Mouse (Mus musculus) stomach, embryonic 16.5 days (tissue): Measurements from ENCODE around the gene Gm4737. TPM values are rescaled to one million over a fixed set of nuclear protein-coding genes. Genes with fewer than 3 reads are reported as not detected.
"Not testable (repeated sequence)": the region's sequence is repeated elsewhere in the genome, so short reads cannot be mapped to it uniquely, and the experiment has no call there.

Experiments
- ATAC-seq: fragments of 200-750 bp; cut with Nextera tagmentation; 2 replicates; pipeline ENCODE4 v1.8.0; 2017; ENCODE audit warnings: moderate number of reproducible peaks, moderate TSS enrichment; ENCODE audit not compliant: insufficient read depth, low FRiP score
- H3K27ac ChIP-seq: fragments of 300-500 bp; sonication (generic); 2 replicates; pipeline ENCODE4 v1.5.1; 2014; ENCODE audit warnings: low read length
- H3K27me3 ChIP-seq: fragments of 300-500 bp; sonication (generic); 2 replicates; pipeline ENCODE4 v1.6.1; 2014; ENCODE audit warnings: low read length, control low read depth, mixed read lengths; ENCODE audit not compliant: control insufficient read depth, insufficient read depth
- H3K36me3 ChIP-seq: fragments of 300-500 bp; sonication (generic); 2 replicates; pipeline ENCODE4 v1.6.1; 2014; ENCODE audit warnings: low read length; ENCODE audit not compliant: control insufficient read depth, insufficient read depth
- H3K4me1 ChIP-seq: fragments of 300-500 bp; sonication (generic); 2 replicates; pipeline ENCODE4 v1.6.1; 2014; ENCODE audit warnings: low read length, control low read depth, mixed read lengths; ENCODE audit not compliant: control insufficient read depth, insufficient read depth
- H3K4me2 ChIP-seq: fragments of 300-500 bp; sonication (generic); 2 replicates; pipeline ENCODE4 v1.6.1; 2014; ENCODE audit warnings: low read depth, low read length, mixed read lengths
- H3K4me3 ChIP-seq: fragments of 300-500 bp; sonication (generic); replicated peaks from 2 replicates; pipeline ENCODE4 v1.5.1; 2014; ENCODE audit warnings: mild to moderate bottlenecking, low read length
- H3K9ac ChIP-seq: fragments of 300-500 bp; sonication (generic); 2 replicates; pipeline ENCODE4 v1.6.1; 2014; ENCODE audit warnings: low read length
- H3K9me3 ChIP-seq: fragments of 300-500 bp; sonication (generic); replicated peaks from 2 replicates; pipeline ENCODE4 v1.6.1; 2016; ENCODE audit warnings: low read length, control low read depth; ENCODE audit not compliant: control insufficient read depth
- WGBS: fragments of 180-500 bp; shearing (Covaris S2); extraction: QIAGEN DNeasy Blood & Tissue Kit; methylation state at CpG from one replicate; pipeline ENCODE4 v1.1.7; 2014; 5-methylcytosine and 5-hydroxymethylcytosine counted together
- polyA plus RNA-seq: library from polyadenylated mRNA; unstranded; fragments of >200 nt; fragmentation: Nextera tagmentation; extraction: Ambion mirVana; gene quantifications from 2 replicates; pipeline ENCODE4 v1.2.1, GENCODE M21; 2015

Gm4737 gene
- polyA plus RNA-seq = 2.3 and 7.4 TPM in 2 replicates

GRCm38 (mm10) chr16:46154832-46155231, at the start of gene Gm4737:
TSS of gene Gm4737 (minus strand) at chr16:46155077.
- H3K36me3 ChIP-seq, H3K4me1 ChIP-seq, H3K9me3 ChIP-seq, H3K27ac ChIP-seq, H3K4me3 ChIP-seq, H3K9ac ChIP-seq, H3K4me2 ChIP-seq, ATAC-seq, H3K27me3 ChIP-seq: not testable (repeated sequence)
- 96% methylated on average over 9 of the region's 16 CpGs for WGBS

DNA sequence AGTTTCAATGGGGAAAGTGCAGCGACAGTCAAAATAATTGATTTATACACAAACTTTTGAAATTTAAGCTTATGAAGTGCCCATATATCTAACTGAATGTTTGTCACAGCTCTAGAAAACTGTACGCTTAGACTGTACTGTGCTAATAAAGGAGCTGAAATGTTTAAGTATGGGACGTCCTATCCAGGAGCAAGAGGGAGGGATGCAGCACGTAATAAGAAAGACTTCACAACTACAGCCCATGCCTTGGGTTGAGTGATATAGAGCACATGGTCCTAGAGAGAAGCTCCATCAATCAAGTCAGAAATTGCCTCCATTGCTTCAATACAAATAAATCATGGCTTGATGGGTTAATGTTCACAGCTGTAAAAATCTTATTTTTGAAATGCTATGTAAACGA, 40.9 kb upstream of the Gm4737 start:
- Histone ChIP-seq H3K4me2 (no peak overlapping the region), H3K27ac (no peak overlapping the region), H3K9ac (no peak overlapping the region), H3K4me3 (no peak overlapping the region), H3K9me3 (no peaks in the 10 kb centered on the region), H3K36me3 (no peaks in the 10 kb centered on the region), H3K4me1 (no peaks in the 10 kb centered on the region), H3K27me3 (no peaks in the 10 kb centered on the region)
- ATAC-seq = no peak
- 54% methylated on average over 5 of the region's 5 CpGs for WGBS

GRCm38 (mm10) chr16:46183096-46183495, 28.2 kb upstream of the Gm4737 start:
- H3K27ac ChIP-seq = no peak overlapping the region
- no peak overlapping the region for H3K4me3 ChIP-seq
- no peak for ATAC-seq
- no peak overlapping the region for H3K4me2 ChIP-seq
- H3K36me3 ChIP-seq = no peaks in the 10 kb centered on the region
- H3K9me3 ChIP-seq = no peaks in the 10 kb centered on the region
- H3K9ac ChIP-seq = no peak overlapping the region
- H3K4me1 ChIP-seq = no peaks in the 10 kb centered on the region
- 76% methylated on average over 5 of the region's 5 CpGs for WGBS
- H3K27me3 ChIP-seq = no peaks in the 10 kb centered on the region

- Histone ChIP-seq H3K4me2 (no peak overlapping the region), H3K4me1 (no peaks in the 10 kb centered on the region), H3K4me3 (no peak overlapping the region), H3K9me3 (no peaks in the 10 kb centered on the region), H3K27me3 (no peaks in the 10 kb centered on the region), H3K27ac (no peak overlapping the region), H3K9ac (no peak overlapping the region), H3K36me3 (no peaks in the 10 kb centered on the region)
- no peak for ATAC-seq
- 71% methylated on average over 4 of the region's 4 CpGs for WGBS
These were observed 23.4 kb upstream of the Gm4737 start for GRCm38 (mm10) chr16:46178121-46178801.

GRCm38 (mm10) chr16:46173039-46173438, 18.2 kb upstream of the Gm4737 start:
- Histone ChIP-seq H3K4me1 (no peaks in the 10 kb centered on the region), H3K4me3 (no peak overlapping the region), H3K27ac (no peak overlapping the region), H3K9me3 (peaks cover 7% of the 10 kb centered on the region; the same call in 1 of the 2 replicates), H3K9ac (no peak overlapping the region), H3K4me2 (no peak overlapping the region), H3K36me3 (no peaks in the 10 kb centered on the region), H3K27me3 (no peaks in the 10 kb centered on the region)
- no peak for ATAC-seq

DNA sequence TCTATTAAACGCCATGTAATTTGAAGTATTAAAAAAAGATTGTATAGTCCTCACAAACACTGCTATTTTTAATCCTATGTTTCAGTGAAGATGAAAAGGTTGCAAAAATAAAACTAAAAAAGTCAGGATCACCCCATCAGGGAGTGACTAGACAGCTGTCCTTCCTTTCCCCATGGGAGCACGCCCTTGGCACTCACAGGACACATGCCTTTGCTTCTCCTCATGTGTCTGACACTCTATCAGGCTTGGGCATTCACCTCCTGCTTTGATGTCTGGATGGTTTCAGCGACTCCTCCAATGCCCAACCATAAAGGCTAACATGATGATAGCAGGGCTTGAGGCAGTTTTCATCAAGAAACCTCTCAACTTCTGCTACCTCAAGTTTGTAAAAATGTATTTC, 12.1 kb upstream of the Gm4737 start:
- Histone ChIP-seq H3K4me3 (no peak overlapping the region), H3K4me2 (no peak overlapping the region), H3K9me3 (peaks cover 6% of the 10 kb centered on the region; the same call in 1 of the 2 replicates), H3K9ac (no peak overlapping the region), H3K27me3 (no peaks in the 10 kb centered on the region), H3K4me1 (no peaks in the 10 kb centered on the region), H3K36me3 (no peaks in the 10 kb centered on the region), H3K27ac (no peak overlapping the region)
- WGBS = 78% methylated on average over 3 of the region's 3 CpGs
- ATAC-seq = no peak

DNA sequence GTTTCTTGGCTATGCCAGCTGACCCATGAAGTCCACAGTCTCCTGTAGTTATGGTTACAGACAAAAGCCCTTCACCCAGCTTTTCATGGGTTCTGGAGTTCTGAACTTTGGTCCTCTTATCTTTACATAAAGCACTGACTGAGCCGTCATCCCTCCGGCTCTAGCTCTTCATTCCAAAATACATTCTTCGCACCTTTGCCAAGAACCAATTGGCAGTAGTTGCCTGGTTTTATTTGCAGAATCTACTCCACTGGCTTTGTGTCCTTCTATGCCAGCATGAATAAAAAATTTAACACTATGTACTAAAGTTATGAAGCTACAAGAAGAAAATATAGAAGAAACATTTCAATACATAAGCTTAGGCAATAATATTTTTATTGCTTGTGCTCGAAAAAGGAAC, 10.4 kb upstream of the Gm4737 start:
- 79% methylated on average over 4 of the region's 4 CpGs for WGBS
- H3K27ac ChIP-seq = no peak overlapping the region
- H3K4me3 ChIP-seq = no peak overlapping the region
- ATAC-seq = no peak
- H3K9me3 ChIP-seq = no peaks in the 10 kb centered on the region
- H3K4me2 ChIP-seq = no peak overlapping the region
- H3K36me3 ChIP-seq = no peaks in the 10 kb centered on the region
- H3K9ac ChIP-seq = no peak overlapping the region
- no peaks in the 10 kb centered on the region for H3K4me1 ChIP-seq
- no peaks in the 10 kb centered on the region for H3K27me3 ChIP-seq

DNA sequence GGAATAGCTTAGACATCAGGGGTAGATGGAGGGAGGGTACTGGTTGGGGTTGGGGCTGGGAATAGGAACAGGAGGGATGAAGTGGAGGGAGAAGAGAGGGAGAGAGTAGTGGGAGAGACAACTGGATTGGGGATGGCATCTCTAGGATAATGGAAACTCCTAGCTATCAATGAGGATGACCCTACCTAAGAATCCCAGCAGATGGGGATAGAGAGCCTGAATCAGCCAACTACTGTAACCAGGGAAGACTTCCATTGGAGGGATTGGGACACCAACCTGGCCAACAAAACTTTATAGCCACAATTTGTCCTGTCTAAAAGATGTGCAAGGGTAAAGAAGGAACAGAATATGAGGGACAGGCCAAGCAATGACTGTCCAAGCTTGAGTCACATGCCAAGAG, 3.7 kb downstream of the Gm4737 start:
- Histone ChIP-seq H3K4me3 (no peak overlapping the region), H3K36me3 (no peaks in the 10 kb centered on the region), H3K9me3 (no peaks in the 10 kb centered on the region), H3K27me3 (no peaks in the 10 kb centered on the region), H3K4me2 (no peak overlapping the region), H3K27ac (no peak overlapping the region), H3K4me1 (no peaks in the 10 kb centered on the region), H3K9ac (no peak overlapping the region)
- ATAC-seq = no peak

DNA sequence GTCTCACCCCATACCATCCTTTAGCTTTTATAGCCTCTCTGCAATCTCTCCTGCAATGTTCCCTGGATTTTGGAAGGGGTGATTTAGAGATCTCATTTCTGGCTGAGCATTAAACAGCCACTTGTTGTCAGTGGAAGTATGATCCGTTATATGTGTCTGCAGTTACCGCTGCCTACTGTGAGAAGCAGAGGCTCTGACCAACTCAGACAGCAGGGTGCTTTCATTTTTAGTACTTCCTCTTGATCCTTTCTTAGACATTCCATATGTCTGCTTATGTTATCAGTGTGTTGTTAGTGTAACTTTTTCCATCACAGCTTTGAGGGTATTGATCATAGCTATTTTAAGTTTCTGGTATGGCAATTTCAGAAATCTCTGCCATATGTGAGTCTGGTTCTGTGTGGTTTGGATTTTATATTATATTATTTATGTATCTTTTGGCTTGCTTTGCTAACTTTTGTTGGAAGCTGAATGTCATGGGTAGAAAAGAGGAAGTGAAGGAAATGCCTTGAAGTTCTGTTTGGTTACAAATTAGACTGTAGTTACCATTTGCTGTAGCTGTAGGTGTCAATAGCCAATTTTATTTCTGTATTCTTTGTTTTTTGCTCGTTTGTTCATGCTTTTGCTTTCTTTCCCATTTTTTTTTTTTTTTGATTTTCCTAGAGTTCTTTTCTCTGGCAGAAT, 6.1 kb downstream of the Gm4737 start:
- WGBS = 69% methylated on average over 3 of the region's 3 CpGs
- no peak overlapping the region for H3K27ac ChIP-seq
- no peaks in the 10 kb centered on the region for H3K4me1 ChIP-seq
- no peaks in the 10 kb centered on the region for H3K9me3 ChIP-seq
- H3K36me3 ChIP-seq = no peaks in the 10 kb centered on the region
- no peak overlapping the region for H3K9ac ChIP-seq
- no peak overlapping the region for H3K4me3 ChIP-seq
- no peak overlapping the region for H3K4me2 ChIP-seq
- no peak for ATAC-seq
- H3K27me3 ChIP-seq = no peaks in the 10 kb centered on the region
